Mouse (Mus musculus) ovary, adult 18-20 months (tissue): ENCODE results near the gene Aco2.
"Not testable (repeated sequence)": the region's sequence is repeated elsewhere in the genome, so short reads cannot be mapped to it uniquely, and the experiment has no call there.

Experiments used
- DNase-seq: peaks from one replicate; pipeline ENCODE4 v3.0.0; 2022; ENCODE audit warnings: low spot score, mixed read lengths

Aco2 gene

GRCm38 (mm10) chr15:81879531-81880401 is 7.7 kb downstream of the Aco2 start:
- DNase-seq = no peak

- DNase-seq = no peak
Measured at GRCm38 (mm10) chr15:81882348-81882747, 10.2 kb downstream of the Aco2 start.

GRCm38 (mm10) chr15:81885418-81885934 is 13.4 kb downstream of the Aco2 start:
- DNase-seq = no peak

- DNase-seq = no peak
Measured at GRCm38 (mm10) chr15:81886795-81887550, 14.9 kb downstream of the Aco2 start.

- no peak for DNase-seq
Measured at GRCm38 (mm10) chr15:81889175-81889574, 17.1 kb downstream of the Aco2 start.

GRCm38 (mm10) chr15:81891140-81891802 is 19.2 kb downstream of the Aco2 start:
- DNase-seq = no peak

GRCm38 (mm10) chr15:81891822-81892580 is 19.9 kb downstream of the Aco2 start:
- no peak for DNase-seq

- no peak for DNase-seq
Measured at GRCm38 (mm10) chr15:81894002-81894401, 21.9 kb downstream of the Aco2 start.

GRCm38 (mm10) chr15:81896407-81896806 is 24.3 kb downstream of the Aco2 start:
- DNase-seq = no peak

GRCm38 (mm10) chr15:81897607-81898285 is 25.6 kb downstream of the Aco2 start:
- DNase-seq = no peak

GRCm38 (mm10) chr15:81898751-81899150 is 26.6 kb downstream of the Aco2 start:
- DNase-seq = no peak

GRCm38 (mm10) chr15:81904939-81905338 is 32.8 kb downstream of the Aco2 start:
- DNase-seq = no peak

- DNase-seq = no peak
Measured at GRCm38 (mm10) chr15:81907953-81908352, 35.8 kb downstream of the Aco2 start.

GRCm38 (mm10) chr15:81908767-81909166 is 36.7 kb downstream of the Aco2 start:
- DNase-seq = not testable (repeated sequence)

GRCm38 (mm10) chr15:81912498-81912897 is 40.4 kb downstream of the Aco2 start:
- DNase-seq = no peak

GRCm38 (mm10) chr15:81914668-81915067 is 42.6 kb downstream of the Aco2 start:
- DNase-seq = no peak

- DNase-seq = no peak
Measured at GRCm38 (mm10) chr15:81915663-81916062, 43.6 kb downstream of the Aco2 start.

GRCm38 (mm10) chr15:81917201-81917600 is 45.1 kb downstream of the Aco2 start:
- no peak for DNase-seq

GRCm38 (mm10) chr15:81917621-81918463 is 45.7 kb downstream of the Aco2 start:
- no peak for DNase-seq

- no peak for DNase-seq
Measured at GRCm38 (mm10) chr15:81919062-81919461, 47.0 kb downstream of the Aco2 start.
